Mouse (Mus musculus) heart, embryonic 15.5 days (tissue): ENCODE results near the gene Scn8a. TPM values are rescaled to one million over a fixed set of nuclear protein-coding genes. Genes with fewer than 3 reads are reported as not detected.

Experiments
- ATAC-seq: fragments of 200-750 bp; cut with Nextera tagmentation; replicated peaks from 2 replicates; pipeline ENCODE4 v1.8.0; 2017; ENCODE audit warnings: low read depth, moderate TSS enrichment; ENCODE audit not compliant: insufficient number of reproducible peaks, insufficient read depth, low FRiP score
- H3K27ac ChIP-seq: fragments of 300-500 bp; sonication (generic); 2 replicates; pipeline ENCODE4 v1.5.1; 2015; ENCODE audit warnings: mild to moderate bottlenecking, inconsistent platforms
- H3K27me3 ChIP-seq: fragments of 300-500 bp; sonication (generic); 2 replicates; pipeline ENCODE4 v1.6.1; 2015; ENCODE audit warnings: inconsistent platforms
- H3K36me3 ChIP-seq: fragments of 300-500 bp; sonication (generic); 2 replicates; pipeline ENCODE4 v1.6.1; 2015; ENCODE audit warnings: mild to moderate bottlenecking, inconsistent platforms
- H3K4me1 ChIP-seq: fragments of 300-500 bp; sonication (generic); replicated peaks from 2 replicates; pipeline ENCODE4 v1.6.1; 2015; ENCODE audit warnings: inconsistent platforms
- H3K4me2 ChIP-seq: fragments of 300-500 bp; sonication (generic); 2 replicates; pipeline ENCODE4 v1.6.1; 2015; ENCODE audit warnings: inconsistent platforms, mild to moderate bottlenecking, moderate library complexity
- H3K4me3 ChIP-seq: fragments of 300-500 bp; sonication (generic); 2 replicates; pipeline ENCODE4 v1.5.1; 2015; ENCODE audit warnings: mild to moderate bottlenecking, inconsistent platforms
- H3K9ac ChIP-seq: fragments of 300-500 bp; sonication (generic); 2 replicates; pipeline ENCODE4 v1.6.1; 2015; ENCODE audit warnings: mild to moderate bottlenecking, inconsistent platforms
- H3K9me3 ChIP-seq: fragments of 300-500 bp; sonication (generic); replicated peaks from 2 replicates; pipeline ENCODE4 v1.6.1; 2016; ENCODE audit warnings: inconsistent platforms
- WGBS: fragments of 180-500 bp; shearing (Covaris S2); methylation state at CpG from one replicate; pipeline ENCODE4 v1.1.7; 2015; ENCODE audit warnings: mixed read lengths; 5-methylcytosine and 5-hydroxymethylcytosine counted together
- polyA plus RNA-seq: library from polyadenylated mRNA; unstranded; fragments of >200 nt; fragmentation: Nextera tagmentation; extraction: Ambion mirVana; gene quantifications from 2 replicates; pipeline ENCODE4 v1.2.1, GENCODE M21; 2015

Scn8a gene
- polyA plus RNA-seq, 1 experiment from 2014 or later, result 0.28 TPM

GRCm38 (mm10) chr15:101001685-101002084 is 132.0 kb downstream of the Scn8a start:
- no peak for ATAC-seq
- H3K9ac ChIP-seq, result no peak overlapping the region
- no peak overlapping the region for H3K4me3 ChIP-seq
- WGBS, result 84% methylated on average over 1 of the region's 1 CpGs
- H3K27ac ChIP-seq, result no peak overlapping the region
- peaks cover 1% of the 10 kb centered on the region; the same call in 1 of the 2 replicates for H3K4me1 ChIP-seq
- no peaks in the 10 kb centered on the region for H3K36me3 ChIP-seq
- no peaks in the 10 kb centered on the region for H3K9me3 ChIP-seq
- peaks cover 16% of the 10 kb centered on the region; the same call in 1 of the 2 replicates for H3K27me3 ChIP-seq
- no peak overlapping the region for H3K4me2 ChIP-seq

- WGBS, result 87% methylated on average over 3 of the region's 3 CpGs
- H3K36me3 ChIP-seq, result no peaks in the 10 kb centered on the region
- H3K4me2 ChIP-seq, result no peak overlapping the region
- H3K27ac ChIP-seq, result no peak overlapping the region
- no peak overlapping the region for H3K4me3 ChIP-seq
- no peak overlapping the region for H3K9ac ChIP-seq
- peaks cover 21% of the 10 kb centered on the region for H3K27me3 ChIP-seq
- no peaks in the 10 kb centered on the region for H3K9me3 ChIP-seq
- no peak for ATAC-seq
- H3K4me1 ChIP-seq, result peaks cover 6% of the 10 kb centered on the region
Measured at GRCm38 (mm10) chr15:101002466-101002865, 132.8 kb downstream of the Scn8a start.

GRCm38 (mm10) chr15:101004538-101004937 is 134.9 kb downstream of the Scn8a start:
- Histone ChIP-seq H3K4me1 (peaks cover 6% of the 10 kb centered on the region), H3K27ac (no peak overlapping the region), H3K36me3 (no peaks in the 10 kb centered on the region), H3K9me3 (no peaks in the 10 kb centered on the region), H3K4me2 (no peak overlapping the region), H3K27me3 (peaks cover 24% of the 10 kb centered on the region), H3K4me3 (no peak overlapping the region), H3K9ac (no peak overlapping the region)
- whole genome bisulfite sequencing, result 64% methylated on average over 3 of the region's 3 CpGs
- ATAC-seq, result no peak

- Histone ChIP-seq H3K9me3 (no peaks in the 10 kb centered on the region), H3K4me3 (no peak overlapping the region), H3K36me3 (no peaks in the 10 kb centered on the region), H3K9ac (no peak overlapping the region), H3K4me1 (peaks cover 6% of the 10 kb centered on the region), H3K27me3 (peaks cover 24% of the 10 kb centered on the region), H3K4me2 (no peak overlapping the region), H3K27ac (no peak overlapping the region)
- 83% methylated on average over 8 of the region's 8 CpGs for WGBS
- ATAC-seq, result no peak
Measured at GRCm38 (mm10) chr15:101005717-101006116, 136.1 kb downstream of the Scn8a start.

GRCm38 (mm10) chr15:101006251-101007040 is 136.8 kb downstream of the Scn8a start:
- no peaks in the 10 kb centered on the region for H3K9me3 ChIP-seq
- no peaks in the 10 kb centered on the region for H3K36me3 ChIP-seq
- H3K4me2 ChIP-seq, result peak overlapping the region; percentile 76
- peak overlapping the region; percentile 40; the same call in 1 of the 2 replicates for H3K9ac ChIP-seq
- H3K27me3 ChIP-seq, result peaks cover 24% of the 10 kb centered on the region
- no peak overlapping the region for H3K27ac ChIP-seq
- peaks cover 6% of the 10 kb centered on the region for H3K4me1 ChIP-seq
- peak; percentile 87 for ATAC-seq
- H3K4me3 ChIP-seq, result peak overlapping the region; percentile 53
- 14% methylated on average over 14 of the region's 15 CpGs for WGBS

- Histone ChIP-seq H3K4me3 (peak overlapping the region; percentile 53; the same call in 1 of the 2 replicates), H3K9ac (no peak overlapping the region), H3K4me1 (peaks cover 6% of the 10 kb centered on the region), H3K4me2 (peak overlapping the region; percentile 76), H3K27ac (no peak overlapping the region), H3K27me3 (peaks cover 24% of the 10 kb centered on the region), H3K36me3 (no peaks in the 10 kb centered on the region), H3K9me3 (no peaks in the 10 kb centered on the region)
- WGBS, result 70% methylated on average over 7 of the region's 7 CpGs
- no peak for ATAC-seq
Measured at GRCm38 (mm10) chr15:101007236-101007635, 137.6 kb downstream of the Scn8a start.

- H3K27me3 ChIP-seq, result peaks cover 24% of the 10 kb centered on the region
- H3K4me1 ChIP-seq, result peaks cover 6% of the 10 kb centered on the region
- no peak overlapping the region for H3K4me3 ChIP-seq
- no peak overlapping the region for H3K27ac ChIP-seq
- WGBS, result 66% methylated on average over 14 of the region's 14 CpGs
- no peak overlapping the region for H3K9ac ChIP-seq
- H3K9me3 ChIP-seq, result no peaks in the 10 kb centered on the region
- no peaks in the 10 kb centered on the region for H3K36me3 ChIP-seq
- no peak overlapping the region for H3K4me2 ChIP-seq
- no peak for ATAC-seq
Measured at GRCm38 (mm10) chr15:101008386-101009010, 138.8 kb downstream of the Scn8a start.

- Histone ChIP-seq H3K9me3 (no peaks in the 10 kb centered on the region), H3K4me1 (peaks cover 6% of the 10 kb centered on the region), H3K4me2 (no peak overlapping the region), H3K27me3 (peaks cover 19% of the 10 kb centered on the region), H3K36me3 (no peaks in the 10 kb centered on the region), H3K4me3 (no peak overlapping the region), H3K9ac (no peak overlapping the region), H3K27ac (no peak overlapping the region)
- WGBS, result 73% methylated on average over 6 of the region's 6 CpGs
- no peak for ATAC-seq
Measured at GRCm38 (mm10) chr15:101011352-101011751, 141.7 kb downstream of the Scn8a start.

- H3K9ac ChIP-seq, result no peak overlapping the region
- H3K9me3 ChIP-seq, result no peaks in the 10 kb centered on the region
- WGBS, result 65% methylated on average over 2 of the region's 2 CpGs
- no peak for ATAC-seq
- peaks cover 40% of the 10 kb centered on the region for H3K27me3 ChIP-seq
- H3K4me2 ChIP-seq, result no peak overlapping the region
- H3K36me3 ChIP-seq, result no peaks in the 10 kb centered on the region
- H3K4me1 ChIP-seq, result no peaks in the 10 kb centered on the region
- H3K4me3 ChIP-seq, result no peak overlapping the region
- no peak overlapping the region for H3K27ac ChIP-seq
Measured at GRCm38 (mm10) chr15:101028960-101029359, 159.3 kb downstream of the Scn8a start.

GRCm38 (mm10) chr15:101039651-101040050 is 170.0 kb downstream of the Scn8a start:
- no peak for ATAC-seq
- 47% methylated on average over 17 of the region's 17 CpGs for WGBS
- H3K27ac ChIP-seq, result no peak overlapping the region
- H3K36me3 ChIP-seq, result no peaks in the 10 kb centered on the region
- H3K9ac ChIP-seq, result no peak overlapping the region
- H3K4me2 ChIP-seq, result no peak overlapping the region
- H3K9me3 ChIP-seq, result no peaks in the 10 kb centered on the region
- H3K27me3 ChIP-seq, result peaks cover 69% of the 10 kb centered on the region
- no peaks in the 10 kb centered on the region for H3K4me1 ChIP-seq
- no peak overlapping the region for H3K4me3 ChIP-seq

GRCm38 (mm10) chr15:101041966-101042365 is 172.3 kb downstream of the Scn8a start:
- H3K27me3 ChIP-seq, result peaks cover 91% of the 10 kb centered on the region
- H3K27ac ChIP-seq, result no peak overlapping the region
- no peaks in the 10 kb centered on the region for H3K9me3 ChIP-seq
- no peak overlapping the region for H3K4me2 ChIP-seq
- no peak overlapping the region for H3K9ac ChIP-seq
- peaks cover 12% of the 10 kb centered on the region for H3K4me1 ChIP-seq
- H3K4me3 ChIP-seq, result no peak overlapping the region
- H3K36me3 ChIP-seq, result no peaks in the 10 kb centered on the region
- ATAC-seq, result no peak
- 44% methylated on average over 6 of the region's 6 CpGs for WGBS
